Mouse (Mus musculus) midbrain, embryonic 14.5 days (tissue): ENCODE results near the gene Foxred2. TPM values are rescaled to one million over a fixed set of nuclear protein-coding genes. Genes with fewer than 3 reads are reported as not detected.

ENCODE experiments used
- ATAC-seq: fragments of 200-750 bp; cut with Nextera tagmentation; 2 replicates; pipeline ENCODE4 v1.8.0; 2017; ENCODE audit warnings: moderate number of reproducible peaks, moderate library complexity; ENCODE audit not compliant: low FRiP score, low TSS enrichment
- DNase-seq: peaks from one replicate; pipeline ENCODE4 v3.0.0-alpha.2; 2015
- H3K27ac ChIP-seq: fragments of 300-500 bp; sonication (generic); replicated peaks from 2 replicates; pipeline ENCODE4 v1.5.1; 2014; ENCODE audit warnings: mild to moderate bottlenecking, low read depth, low read length, moderate library complexity
- H3K27me3 ChIP-seq: fragments of 300-500 bp; sonication (generic); 2 replicates; pipeline ENCODE4 v1.6.1; 2014; ENCODE audit warnings: low read length, control low read depth, mixed read lengths; ENCODE audit not compliant: control insufficient read depth, insufficient read depth
- H3K36me3 ChIP-seq: fragments of 300-500 bp; sonication (generic); 2 replicates; pipeline ENCODE4 v1.6.1; 2014; ENCODE audit warnings: low read length, control low read depth; ENCODE audit not compliant: control insufficient read depth, insufficient read depth
- H3K4me1 ChIP-seq: fragments of 300-500 bp; sonication (generic); 2 replicates; pipeline ENCODE4 v1.6.1; 2014; ENCODE audit warnings: mild to moderate bottlenecking, antibody characterized with exemption, low read length, control low read depth; ENCODE audit not compliant: control insufficient read depth, insufficient read depth
- H3K4me2 ChIP-seq: fragments of 300-500 bp; sonication (generic); 2 replicates; pipeline ENCODE4 v1.6.1; 2014; ENCODE audit warnings: mild to moderate bottlenecking, low read length, moderate library complexity
- H3K4me3 ChIP-seq: fragments of 300-500 bp; sonication (generic); replicated peaks from 2 replicates; pipeline ENCODE4 v1.5.1; 2014; ENCODE audit warnings: low read depth, low read length
- H3K9ac ChIP-seq: fragments of 300-500 bp; sonication (generic); replicated peaks from 2 replicates; pipeline ENCODE4 v1.6.1; 2014; ENCODE audit warnings: mild to moderate bottlenecking, low read length, moderate library complexity
- H3K9me3 ChIP-seq: fragments of 300-500 bp; sonication (generic); 2 replicates; pipeline ENCODE4 v1.6.1; 2016; ENCODE audit warnings: low read length, control low read depth, mixed read lengths; ENCODE audit not compliant: control insufficient read depth
- WGBS: fragments of 180-500 bp; shearing (Covaris S2); extraction: QIAGEN DNeasy Blood & Tissue Kit; methylation state at CpG from one replicate; pipeline ENCODE4 v1.1.7; 2014; 5-methylcytosine and 5-hydroxymethylcytosine counted together
- polyA plus RNA-seq: library from polyadenylated mRNA; unstranded; fragments of >200 nt; fragmentation: Nextera tagmentation; extraction: Ambion mirVana; gene quantifications from 2 replicates; pipeline ENCODE4 v1.2.1, GENCODE M21; 2014

Gene Foxred2
- polyA plus RNA-seq, 1 experiment from 2014 or later: 9.2 TPM

DNA sequence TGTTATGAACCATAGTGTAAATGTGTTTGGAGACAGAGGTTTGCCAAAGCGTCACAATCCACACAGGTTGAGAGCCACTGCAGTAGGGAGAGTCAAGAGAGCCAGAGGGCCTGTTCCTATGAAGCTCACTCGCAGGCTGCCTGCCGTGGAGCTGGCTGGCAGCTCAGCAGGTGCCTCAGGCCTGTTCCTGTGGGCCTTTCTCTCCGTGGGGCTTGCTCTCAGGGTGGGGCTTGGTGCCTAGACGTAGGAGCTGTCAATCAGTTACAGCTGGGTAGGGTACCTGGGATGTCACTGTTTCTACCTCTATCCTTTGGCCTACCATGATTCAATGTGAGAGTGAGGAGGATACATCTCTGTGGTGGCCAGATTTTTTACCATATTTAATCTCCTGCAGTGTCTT lies 21.6 kb downstream of the Foxred2 start:
- no peak overlapping the region for H3K4me3 ChIP-seq
- 64% methylated on average over 5 of the region's 5 CpGs for WGBS
- peaks cover 8% of the 10 kb centered on the region for H3K4me1 ChIP-seq
- no peak for ATAC-seq
- H3K27me3 ChIP-seq: no peaks in the 10 kb centered on the region
- no peak for DNase-seq
- H3K9ac ChIP-seq: no peak overlapping the region
- no peaks in the 10 kb centered on the region for H3K36me3 ChIP-seq
- H3K9me3 ChIP-seq: no peaks in the 10 kb centered on the region
- H3K27ac ChIP-seq: no peak overlapping the region
- no peak overlapping the region for H3K4me2 ChIP-seq

DNA sequence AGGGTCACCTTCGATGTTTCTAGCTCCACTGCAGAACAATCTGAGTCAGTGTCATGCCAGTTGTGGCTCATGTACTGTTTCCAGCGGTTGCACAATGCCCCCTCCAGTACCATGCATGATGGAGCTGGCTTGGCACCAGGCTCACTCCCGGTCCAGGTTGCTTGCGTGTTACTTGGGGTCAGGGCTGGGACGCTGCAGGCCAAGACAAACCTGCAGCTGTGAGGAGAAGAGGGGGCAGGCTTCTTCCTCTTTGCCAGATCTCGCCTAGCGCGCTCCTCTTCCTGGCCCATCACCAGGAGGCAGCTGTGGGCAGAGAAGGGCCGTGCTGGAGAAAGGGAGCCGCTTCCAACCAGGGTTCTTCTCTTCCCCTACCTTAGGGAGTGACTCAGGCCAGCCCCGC lies 22.2 kb downstream of the Foxred2 start:
- Histone ChIP-seq H3K4me2 (no peak overlapping the region), H3K27ac (no peak overlapping the region), H3K36me3 (no peaks in the 10 kb centered on the region), H3K4me3 (no peak overlapping the region), H3K4me1 (peaks cover 15% of the 10 kb centered on the region), H3K9me3 (no peaks in the 10 kb centered on the region), H3K9ac (no peak overlapping the region), H3K27me3 (no peaks in the 10 kb centered on the region)
- no peak for DNase-seq
- ATAC-seq: no peak
- WGBS: 81% methylated on average over 11 of the region's 11 CpGs

- DNase-seq: peak; percentile 97
- Histone ChIP-seq H3K4me3 (0 out of 2 replicates have a peak overlapping the region, but pooled peaks have one; percentile 10), H3K36me3 (no peaks in the 10 kb centered on the region), H3K9me3 (no peaks in the 10 kb centered on the region), H3K4me1 (peaks cover 15% of the 10 kb centered on the region), H3K4me2 (peak overlapping the region; percentile 44), H3K27me3 (no peaks in the 10 kb centered on the region), H3K27ac (no peak overlapping the region), H3K9ac (no peak overlapping the region; the same call in 1 of the 2 replicates)
- 0% methylated on average over 14 of the region's 14 CpGs for WGBS
- ATAC-seq: no peak
Observed at GRCm38 (mm10) chr15:77933770-77934169, 22.8 kb downstream of the Foxred2 start.

DNA sequence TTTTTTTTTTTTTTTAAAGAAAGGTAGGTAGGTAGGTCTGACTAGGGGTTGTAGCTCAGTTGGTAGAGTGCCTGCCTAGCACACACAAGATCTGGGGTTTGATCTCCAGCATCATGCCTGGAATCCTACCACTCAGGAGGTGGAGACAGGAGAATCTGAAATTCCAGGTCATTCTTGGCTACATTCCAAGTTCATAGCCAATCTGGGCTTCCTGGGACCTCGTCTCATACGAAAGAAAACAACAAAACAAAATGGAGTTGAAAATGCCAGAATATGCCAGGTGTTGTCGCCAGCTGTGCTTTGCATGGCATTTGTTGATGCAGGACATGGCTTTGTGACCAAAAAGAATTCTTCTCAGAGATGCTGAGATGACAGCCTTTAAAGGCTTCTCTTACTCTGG lies 23.3 kb downstream of the Foxred2 start:
- no peaks in the 10 kb centered on the region for H3K27me3 ChIP-seq
- DNase-seq (no peak), ATAC-seq (no peak)
- H3K4me1 ChIP-seq: peaks cover 15% of the 10 kb centered on the region
- no peak overlapping the region for H3K4me3 ChIP-seq
- H3K27ac ChIP-seq: no peak overlapping the region
- 65% methylated on average over 3 of the region's 3 CpGs for WGBS
- H3K9ac ChIP-seq: no peak overlapping the region
- H3K36me3 ChIP-seq: no peaks in the 10 kb centered on the region
- no peaks in the 10 kb centered on the region for H3K9me3 ChIP-seq
- H3K4me2 ChIP-seq: no peak overlapping the region

DNA sequence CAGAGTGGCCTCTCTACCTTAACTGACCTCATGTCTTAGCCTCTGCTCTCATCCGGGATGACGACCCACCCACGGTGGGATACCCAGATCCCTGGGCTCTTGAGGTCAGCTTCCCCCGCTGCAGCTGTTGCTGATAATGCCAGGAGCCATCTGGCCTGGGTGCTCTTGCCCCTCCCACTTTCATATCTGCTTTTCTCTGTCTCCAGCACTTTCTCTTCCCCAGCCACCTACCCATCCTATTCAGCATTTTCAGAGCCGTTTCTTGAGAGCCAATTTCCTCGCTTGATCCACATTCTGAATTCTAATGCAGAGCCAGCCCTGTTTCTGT lies 24.9 kb downstream of the Foxred2 start:
- Histone ChIP-seq H3K4me2 (no peak overlapping the region), H3K4me3 (no peak overlapping the region), H3K27me3 (no peaks in the 10 kb centered on the region), H3K27ac (no peak overlapping the region), H3K36me3 (peaks cover 7% of the 10 kb centered on the region), H3K9me3 (no peaks in the 10 kb centered on the region), H3K9ac (no peak overlapping the region), H3K4me1 (peaks cover 24% of the 10 kb centered on the region)
- 77% methylated on average over 6 of the region's 6 CpGs for WGBS
- ATAC-seq: no peak
- DNase-seq: no peak

- no peak overlapping the region for H3K9ac ChIP-seq
- 83% methylated on average over 6 of the region's 6 CpGs for WGBS
- H3K27ac ChIP-seq: no peak overlapping the region
- no peak overlapping the region for H3K4me3 ChIP-seq
- H3K9me3 ChIP-seq: no peaks in the 10 kb centered on the region
- H3K36me3 ChIP-seq: peaks cover 11% of the 10 kb centered on the region
- ATAC-seq: no peak
- H3K4me2 ChIP-seq: no peak overlapping the region
- peaks cover 24% of the 10 kb centered on the region for H3K4me1 ChIP-seq
- no peak for DNase-seq
- H3K27me3 ChIP-seq: no peaks in the 10 kb centered on the region
Observed at GRCm38 (mm10) chr15:77930986-77931688, 25.4 kb downstream of the Foxred2 start.

DNA sequence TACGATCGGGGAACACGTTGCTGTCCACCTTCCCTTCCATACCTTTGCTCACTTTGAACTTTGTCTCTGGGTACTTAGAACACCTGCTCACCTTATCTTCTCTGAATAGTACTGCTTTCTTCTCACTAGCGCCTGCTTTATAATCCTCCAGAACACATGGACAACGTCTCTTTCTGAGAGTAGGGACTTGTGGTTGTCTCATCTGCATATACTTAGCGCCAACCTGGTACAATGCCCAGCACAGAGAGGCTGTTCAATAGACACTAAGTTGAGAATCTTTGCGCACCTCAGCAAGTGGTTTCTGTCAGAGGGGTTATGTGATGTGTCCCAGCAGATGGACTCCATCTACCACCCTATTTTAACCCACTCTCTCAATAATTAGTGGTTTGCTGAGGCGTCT lies 26.7 kb downstream of the Foxred2 start:
- no peak for ATAC-seq
- Histone ChIP-seq H3K4me2 (peak overlapping the region; percentile 84), H3K9ac (no peak overlapping the region), H3K27me3 (no peaks in the 10 kb centered on the region), H3K4me3 (peak overlapping the region; percentile 66), H3K4me1 (peaks cover 24% of the 10 kb centered on the region), H3K9me3 (no peaks in the 10 kb centered on the region), H3K36me3 (peaks cover 17% of the 10 kb centered on the region), H3K27ac (no peak overlapping the region)
- WGBS: 50% methylated on average over 8 of the region's 8 CpGs
- no peak for DNase-seq

GRCm38 (mm10) chr15:77928673-77929331 lies 27.7 kb downstream of the Foxred2 start, which contains the start of gene Txn2:
Gene Txn2 (minus strand): TSS chr15:77929006.
- WGBS: under 1% methylated on average over 34 of the region's 34 CpGs
- H3K27me3 ChIP-seq: no peaks in the 10 kb centered on the region
- peak within 1 kb of the TSS; percentile 73 for H3K9ac ChIP-seq
- peaks cover 27% of the 10 kb centered on the region for H3K36me3 ChIP-seq
- ATAC-seq: peak; percentile 93
- H3K4me2 ChIP-seq: peak within 1 kb of the TSS; percentile 84
- DNase-seq: peak; percentile 99
- H3K4me3 ChIP-seq: peak within 1 kb of the TSS; percentile 66
- H3K4me1 ChIP-seq: peaks cover 20% of the 10 kb centered on the region
- H3K27ac ChIP-seq: peak within 1 kb of the TSS; percentile 94
- no peaks in the 10 kb centered on the region for H3K9me3 ChIP-seq

DNA sequence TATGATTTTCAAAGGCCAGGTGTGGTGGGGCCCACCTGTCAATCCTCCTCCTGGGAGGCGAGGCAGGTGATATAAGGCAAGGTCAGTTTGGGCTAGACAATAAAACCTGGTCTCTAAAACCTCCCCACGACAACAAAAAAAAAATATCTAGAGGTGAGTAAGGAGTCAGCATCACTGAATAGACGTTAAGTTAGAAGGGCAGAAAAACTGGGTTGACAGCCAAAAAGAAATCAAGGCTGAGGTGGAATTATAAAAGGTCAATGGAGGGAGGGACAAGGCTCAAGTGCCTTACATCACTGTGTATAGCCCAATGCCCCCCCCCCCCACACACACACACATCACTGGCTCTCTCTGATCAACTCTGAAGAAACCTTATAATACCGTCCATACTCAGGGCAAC lies 28.4 kb downstream of the Foxred2 start:
- Histone ChIP-seq H3K4me2 (peak overlapping the region; percentile 75), H3K36me3 (peaks cover 35% of the 10 kb centered on the region), H3K9ac (peak overlapping the region; percentile 73; the same call in 1 of the 2 replicates), H3K9me3 (no peaks in the 10 kb centered on the region), H3K4me1 (peaks cover 17% of the 10 kb centered on the region), H3K4me3 (peak overlapping the region; percentile 66), H3K27me3 (no peaks in the 10 kb centered on the region), H3K27ac (peak overlapping the region; percentile 94)
- DNase-seq (no peak), ATAC-seq (no peak)
- 27% methylated on average over 4 of the region's 4 CpGs for WGBS
